Mouse (Mus musculus): ENCODE results near the gene Foxc1.
A peak's percentile ranks its signal among the peaks of the same experiment; 100 is the strongest.

Gene Foxc1

DNA sequence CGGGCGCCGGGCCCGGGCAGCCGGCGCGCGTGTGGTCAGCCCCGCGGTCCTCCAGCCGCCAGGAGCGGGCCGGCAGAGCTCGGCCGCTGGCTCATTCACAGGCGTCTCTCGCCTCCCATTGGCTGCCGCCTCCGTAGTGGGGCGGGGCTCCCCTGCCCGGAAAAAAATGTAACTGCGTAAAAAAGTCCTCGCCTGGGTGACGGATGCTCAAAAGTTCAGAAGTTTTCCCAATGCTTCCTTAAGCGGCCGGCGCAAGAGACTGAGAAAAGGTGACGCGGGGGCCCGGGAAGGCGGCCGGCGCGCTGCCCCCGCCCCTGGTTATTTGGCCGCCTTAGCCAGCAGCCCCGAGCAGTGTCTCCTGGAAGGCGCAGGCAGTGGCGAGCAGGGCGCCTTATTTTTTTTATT, at the start of gene Foxc1:
Foxc1 (plus strand) TSS at position 206 of the 405 bp plus-strand sequence.
- DNase-seq: peak; percentile 90 to 95

DNA sequence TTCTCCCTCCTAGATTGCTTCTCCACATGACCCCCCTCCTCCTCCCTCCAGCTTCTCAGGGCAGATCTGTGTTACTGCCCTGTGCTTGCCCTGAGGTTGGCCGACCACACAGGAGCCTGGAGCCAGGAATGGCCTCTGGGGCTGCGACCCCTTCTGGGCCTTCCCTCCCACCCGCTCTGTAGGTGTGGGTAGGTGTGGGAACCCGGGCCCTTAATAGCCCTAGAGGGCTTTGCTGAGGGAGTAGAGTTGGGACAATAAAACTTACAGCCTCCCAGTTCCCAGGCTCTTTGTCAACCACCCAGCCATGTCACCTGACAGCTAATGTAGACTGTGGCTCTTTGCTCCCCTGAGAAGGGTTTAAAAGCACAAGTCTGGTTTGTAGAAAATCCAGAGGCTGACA, 46.0 kb upstream of the Foxc1 start:
- DNase-seq: peak in 1 of 2 experiments; percentile 32

DNA sequence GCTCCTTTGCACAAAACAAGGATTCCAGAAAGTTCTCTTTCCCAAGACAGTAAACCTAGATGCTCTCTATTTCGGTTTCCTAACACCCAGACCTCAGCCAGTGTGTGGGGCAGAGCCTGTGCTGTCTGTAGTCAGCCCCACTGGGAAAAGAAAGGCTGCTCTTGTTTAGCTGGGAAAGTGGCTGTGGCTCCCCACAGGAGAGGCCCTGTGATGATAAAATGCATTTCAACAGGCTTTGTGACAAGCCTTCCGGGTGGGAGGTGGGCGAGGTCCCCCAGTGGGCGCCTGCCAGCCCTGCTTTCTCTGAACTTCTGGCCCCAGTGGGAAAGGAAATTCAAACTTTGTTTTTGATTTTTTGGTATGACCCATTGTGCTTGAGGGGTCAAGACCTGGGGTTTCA, 45.4 kb upstream of the Foxc1 start:
- no peak for DNase-seq

DNA sequence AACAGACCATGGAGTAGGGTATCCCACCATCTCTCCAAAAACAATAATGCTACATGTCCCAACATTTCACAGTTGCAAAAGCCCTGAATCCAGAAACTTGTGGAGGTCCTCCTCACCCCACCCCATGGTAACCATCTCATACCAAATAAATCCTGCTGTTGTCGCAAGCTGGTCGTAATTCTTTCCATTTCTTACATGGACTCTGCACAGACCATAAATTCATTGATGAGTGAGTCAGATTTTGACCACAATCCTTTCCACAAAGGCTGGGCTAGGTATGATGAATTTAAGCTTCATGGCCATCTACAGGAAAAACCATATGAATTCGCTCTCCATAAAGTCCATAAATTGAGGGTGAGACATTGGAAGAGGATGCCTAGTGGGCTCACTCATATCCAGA, 42.0 kb upstream of the Foxc1 start:
- DNase-seq: no peak

DNA sequence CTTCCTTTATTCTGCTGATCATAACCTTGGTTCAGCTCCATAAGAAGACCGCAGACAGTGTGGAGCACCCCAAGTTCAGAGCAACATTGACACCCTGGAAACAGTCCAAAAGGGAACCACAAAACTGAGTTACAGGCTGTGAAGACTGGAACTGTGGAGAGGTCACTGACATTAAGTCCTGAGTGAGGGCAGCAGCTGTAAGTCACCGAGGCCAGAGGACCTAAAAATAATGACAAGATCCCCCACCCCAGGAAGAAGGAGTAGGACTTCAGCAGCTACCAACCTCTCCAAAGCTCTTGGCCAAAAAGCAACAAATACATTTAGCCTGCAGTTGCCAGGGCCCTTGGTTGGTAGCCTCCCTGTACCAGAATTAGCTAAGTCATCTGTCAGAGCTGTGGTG, 40.9 kb upstream of the Foxc1 start:
- no peak for DNase-seq

DNA sequence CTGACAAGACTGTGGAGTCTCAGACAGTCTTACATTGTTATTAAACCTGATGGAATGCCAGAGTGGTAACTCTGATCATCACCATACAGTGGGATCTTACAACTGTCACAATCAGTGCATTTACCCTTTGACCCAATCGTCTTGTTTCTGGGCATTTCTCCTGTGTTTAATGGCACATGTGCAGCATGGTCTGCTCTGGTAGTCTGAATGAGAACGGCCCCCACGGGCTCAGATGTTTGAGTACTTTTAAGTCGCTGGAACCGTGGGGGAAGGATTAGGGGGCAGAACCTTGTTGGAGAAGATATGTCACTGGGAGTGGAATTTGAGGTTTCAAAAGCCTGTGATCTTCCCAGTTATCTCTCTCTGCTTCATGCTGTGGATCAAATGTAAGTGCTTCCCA, 33.6 kb upstream of the Foxc1 start:
- DNase-seq: no peak

DNA sequence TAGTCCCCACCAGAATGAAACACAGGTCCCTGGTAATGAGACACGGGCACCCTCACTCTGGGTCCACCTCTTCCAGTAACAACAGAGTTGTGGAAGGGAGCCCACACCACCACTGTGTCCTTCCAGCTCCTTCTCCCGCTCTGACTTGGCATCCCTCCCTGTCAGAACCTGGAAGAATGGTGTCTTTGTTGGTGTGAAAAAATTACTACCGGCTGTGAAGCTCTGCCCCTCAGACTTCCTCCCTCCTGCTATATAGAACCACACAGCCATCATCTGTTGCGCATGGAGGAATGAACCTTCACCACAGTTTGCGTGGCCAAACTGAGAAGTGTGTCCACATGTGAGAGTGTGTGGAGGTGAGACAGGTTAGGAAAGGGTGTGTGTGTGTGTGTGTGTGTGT, 30.7 kb upstream of the Foxc1 start:
- no peak for DNase-seq

DNA sequence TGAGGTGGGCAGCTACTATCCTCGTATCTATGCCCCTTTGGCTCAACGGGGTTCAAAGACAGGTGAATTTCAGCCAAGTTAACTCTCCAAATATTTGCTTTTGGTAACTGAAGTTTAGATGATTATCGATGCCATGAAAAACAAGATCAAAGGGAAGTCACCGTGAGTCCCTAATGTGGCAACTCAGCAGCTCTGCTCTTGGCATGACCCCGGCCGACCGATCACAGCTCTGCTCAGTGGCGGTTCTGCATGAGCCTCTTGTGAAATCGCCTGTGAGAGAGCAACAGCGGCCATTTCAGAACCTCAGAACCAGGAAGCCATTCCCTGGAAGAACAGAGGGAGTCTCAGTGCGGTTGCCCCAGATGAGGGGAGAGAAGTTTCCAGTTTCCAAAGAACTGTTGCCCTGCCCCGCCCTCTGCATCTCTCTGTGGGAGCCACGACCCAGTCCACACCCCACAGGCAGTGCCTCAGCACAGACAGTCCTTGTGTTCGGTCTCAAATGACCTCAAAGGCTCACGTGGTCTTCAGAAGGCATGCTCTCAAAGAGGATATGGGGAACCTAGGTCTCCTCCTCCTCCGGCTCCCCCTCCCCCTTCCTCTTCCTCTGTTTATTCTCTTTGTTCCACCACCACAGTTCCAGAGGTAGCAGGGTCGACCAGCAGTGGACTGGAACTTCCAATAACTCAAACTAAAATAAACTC, 27.0 kb upstream of the Foxc1 start:
- DNase-seq: no peak

DNA sequence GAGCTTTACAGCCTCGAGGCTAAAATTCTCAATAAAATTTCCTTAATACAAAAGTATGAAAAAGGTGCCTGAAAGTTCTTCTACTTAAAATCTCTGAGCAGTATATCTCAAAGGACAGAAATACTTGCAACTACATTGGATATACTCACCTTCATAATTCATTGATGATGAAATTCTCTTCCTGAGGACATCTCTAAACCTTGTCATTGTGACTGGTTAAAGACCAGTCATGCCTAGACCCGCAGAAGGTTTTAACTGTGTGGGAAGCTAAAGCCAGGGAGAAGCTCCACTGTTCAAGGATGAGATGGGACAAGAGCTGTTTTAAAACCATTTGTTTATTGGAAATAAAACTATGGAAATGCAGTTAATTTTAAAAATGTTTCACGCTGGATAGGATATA, 26.1 kb upstream of the Foxc1 start:
- DNase-seq: no peak

DNA sequence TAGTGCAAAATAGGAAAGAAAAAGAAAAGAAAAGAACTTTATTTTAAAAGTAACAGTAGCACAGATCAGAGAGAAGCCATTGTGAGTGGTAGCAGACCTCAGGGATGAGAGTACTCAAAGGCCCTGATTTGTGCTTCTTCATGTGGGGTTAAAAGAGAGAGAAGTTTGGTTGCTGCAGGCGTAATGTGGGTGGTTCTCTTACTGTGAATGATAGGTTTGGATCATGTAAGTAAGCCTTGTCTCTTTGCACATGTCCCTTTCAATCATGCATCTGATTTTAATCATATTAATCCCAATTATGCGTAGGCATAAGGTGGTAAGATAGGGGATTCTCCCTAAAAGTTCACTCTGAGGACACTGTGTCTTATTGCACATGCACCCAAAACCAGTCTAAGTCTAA, 24.4 kb upstream of the Foxc1 start:
- no peak for DNase-seq

DNA sequence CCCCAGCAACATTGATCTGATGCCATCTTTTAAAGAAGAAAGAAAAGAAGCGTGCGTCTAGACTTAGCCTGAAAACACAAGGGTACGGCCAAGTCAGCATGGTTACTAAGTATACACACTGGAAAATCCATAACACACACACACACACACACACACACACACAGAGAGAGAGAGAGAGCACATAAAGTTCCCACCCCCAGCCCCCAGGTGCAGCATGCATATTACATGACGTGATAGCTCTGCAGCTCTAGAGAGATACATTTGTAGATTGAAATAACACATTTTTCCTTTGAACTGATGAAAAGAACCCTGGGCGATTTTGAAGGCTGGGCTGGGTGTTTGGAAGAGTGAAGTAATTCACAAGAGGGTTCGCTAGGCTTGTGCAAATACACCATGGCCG, 21.7 kb upstream of the Foxc1 start:
- no peak for DNase-seq

DNA sequence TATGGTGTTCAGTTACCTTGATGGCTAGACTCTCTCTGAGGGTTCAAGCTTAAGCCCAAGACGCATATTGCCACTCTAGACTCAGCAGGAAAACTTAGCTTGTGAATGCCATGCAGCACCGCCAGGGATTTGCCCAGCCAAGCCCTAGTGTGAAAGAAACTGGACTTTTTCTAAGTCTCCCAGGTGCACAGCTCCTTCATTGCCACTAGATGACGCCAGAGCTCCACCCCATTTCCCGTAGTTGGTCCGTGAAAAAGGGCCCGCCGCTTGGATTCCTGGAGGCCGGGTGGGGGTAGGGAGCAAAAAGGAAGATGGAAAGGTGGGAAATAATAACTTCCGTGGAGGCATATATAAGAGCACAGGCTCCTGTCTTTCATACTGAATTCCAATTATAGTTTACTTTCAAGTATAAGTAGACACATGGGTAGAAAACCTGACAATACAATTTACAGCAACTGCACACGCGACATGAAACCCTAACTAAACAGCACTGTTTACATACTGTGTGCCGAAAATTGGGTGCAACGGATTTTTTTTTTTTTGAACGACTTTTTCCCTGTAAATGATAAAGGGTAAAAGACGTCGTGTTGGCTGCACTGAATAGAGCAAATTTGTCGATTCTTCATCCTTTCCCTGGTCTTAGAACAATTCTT, 13.8 kb upstream of the Foxc1 start:
- DNase-seq: peak; percentile 73

DNA sequence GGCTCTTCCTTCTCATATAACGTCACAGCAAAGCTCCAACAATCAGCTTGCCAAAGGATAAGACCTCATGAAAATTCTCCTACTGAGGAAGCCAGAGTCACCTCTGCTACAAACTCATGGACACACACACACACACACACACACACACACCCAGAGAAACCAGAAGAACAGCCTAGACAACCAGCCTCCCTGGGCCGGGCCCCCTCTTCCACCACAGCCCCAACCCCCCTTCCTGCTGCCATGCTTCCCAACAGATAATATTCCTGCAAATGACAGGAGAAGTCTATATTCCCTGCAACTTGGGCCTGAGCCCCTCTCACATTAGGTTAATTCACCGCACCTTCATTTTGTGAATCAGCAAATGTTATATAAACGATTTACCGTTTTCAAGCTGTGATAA, 13.3 kb upstream of the Foxc1 start:
- DNase-seq: no peak

DNA sequence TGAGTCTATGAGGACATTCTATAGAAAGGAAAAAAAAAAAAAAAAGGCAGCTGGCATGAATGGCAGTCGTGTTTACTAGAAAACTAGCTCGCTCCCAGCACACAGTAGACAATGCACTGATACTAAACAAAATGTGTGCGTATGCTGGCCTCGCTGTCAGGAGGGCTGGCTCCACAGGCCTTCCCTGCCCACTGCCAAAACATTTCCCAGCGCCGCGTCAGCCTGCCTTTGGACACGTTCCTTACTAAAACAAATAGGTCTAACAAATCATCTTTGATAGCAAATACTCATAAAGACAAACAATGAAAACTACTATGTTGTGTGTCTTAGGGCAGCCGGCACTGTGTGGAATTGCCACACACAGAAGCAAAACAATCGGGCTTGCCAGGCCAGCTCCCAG, 9.1 kb upstream of the Foxc1 start:
- DNase-seq: no peak

DNA sequence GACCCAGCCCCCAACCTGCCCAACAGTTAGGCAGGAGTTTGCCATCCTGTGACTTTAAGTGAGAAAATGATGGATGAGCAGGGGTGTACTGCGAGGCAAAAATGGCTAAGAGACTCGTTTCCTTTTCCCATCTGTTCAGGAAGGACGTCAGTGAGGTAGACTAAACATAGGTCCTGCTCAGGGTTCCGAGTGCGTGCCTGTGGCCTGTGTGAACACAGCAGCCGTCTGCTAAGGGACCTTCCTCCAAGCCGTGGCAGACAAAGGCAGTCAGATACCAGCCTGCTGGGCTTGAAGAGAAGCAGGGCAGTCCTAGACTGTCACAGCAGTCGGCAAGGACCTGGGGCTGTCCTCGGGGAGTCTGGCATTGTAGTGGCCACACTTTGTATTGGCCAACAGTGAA, 8.4 kb upstream of the Foxc1 start:
- DNase-seq: no peak

DNA sequence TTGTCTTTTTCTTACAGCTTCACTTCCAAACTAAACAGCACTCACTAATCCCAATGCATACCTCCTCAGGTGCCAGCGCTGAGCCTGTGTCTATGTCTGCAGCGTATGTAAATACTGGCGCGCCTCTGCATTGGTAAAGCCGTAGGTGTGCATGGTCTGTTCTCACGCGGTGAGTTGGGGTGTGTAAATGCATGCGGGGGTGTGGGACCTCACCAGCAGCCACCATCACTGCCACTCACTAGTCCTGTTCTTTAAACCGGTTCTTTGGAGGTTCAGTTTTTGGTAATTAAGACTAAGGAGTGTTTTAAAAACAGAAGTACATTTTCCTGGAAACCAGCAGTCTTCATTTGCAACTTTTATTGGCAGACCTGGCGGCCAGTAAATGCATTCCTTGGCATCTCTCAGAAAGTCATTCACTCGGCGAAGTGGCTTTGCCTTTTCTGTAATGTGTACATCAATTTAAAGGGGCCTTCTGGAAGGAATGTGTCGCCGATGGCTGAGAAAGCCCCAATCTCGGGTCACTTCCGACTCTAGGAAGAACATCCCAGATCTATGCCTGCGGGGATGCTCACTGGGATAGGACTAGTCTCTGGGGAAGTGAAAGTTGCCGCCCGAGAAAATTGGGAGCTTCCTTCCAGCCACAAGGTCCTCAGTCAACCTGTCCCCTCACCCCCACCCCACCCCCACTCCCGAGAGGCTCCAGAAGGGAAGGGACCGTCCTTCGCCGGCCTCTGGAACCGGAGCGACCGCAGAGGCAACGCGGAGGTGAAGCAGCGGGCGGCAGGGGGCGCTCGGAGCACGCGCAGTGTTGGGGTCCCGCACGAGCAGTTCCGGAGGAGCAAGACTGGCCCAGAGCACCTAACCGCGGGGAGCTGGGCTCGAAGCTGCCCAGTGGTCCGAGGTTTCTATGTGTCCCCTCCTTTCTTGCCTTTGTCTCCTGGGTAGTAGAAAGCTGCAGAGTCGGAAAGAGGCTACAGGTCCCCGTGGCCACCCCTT, 5.6 kb upstream of the Foxc1 start:
- DNase-seq: peak; percentile 96 to 97

DNA sequence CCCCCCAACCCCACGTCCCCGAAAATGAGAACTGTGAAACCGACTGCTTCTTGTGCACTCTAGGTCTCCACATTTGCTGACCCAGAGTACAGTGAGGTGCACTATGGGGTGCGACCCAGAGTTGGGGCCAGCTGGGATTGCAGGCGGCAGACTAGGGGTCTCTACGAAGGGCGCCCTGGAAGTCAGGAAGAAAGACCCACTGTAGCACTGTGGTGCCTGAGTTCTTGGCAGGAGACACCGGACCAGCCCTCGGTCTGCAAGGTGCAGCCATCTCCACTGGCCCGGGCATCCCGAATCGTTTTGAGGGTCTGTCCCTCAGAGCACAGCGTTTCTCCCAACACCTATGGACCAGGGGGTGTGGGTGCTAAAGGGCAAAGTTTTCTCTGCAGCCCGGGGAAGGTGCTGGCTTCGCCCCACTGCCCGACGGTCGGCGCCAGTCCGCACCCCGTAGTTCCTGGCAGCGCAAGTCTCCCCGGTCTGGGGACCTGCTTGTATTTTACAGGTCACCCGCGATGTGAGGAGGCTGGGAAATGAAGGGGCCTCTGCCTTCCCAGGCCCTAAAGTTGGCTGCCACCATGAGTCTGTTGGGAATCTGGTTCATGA, 4.6 kb upstream of the Foxc1 start:
- peak in 1 of 2 experiments; percentile 40 for DNase-seq

DNA sequence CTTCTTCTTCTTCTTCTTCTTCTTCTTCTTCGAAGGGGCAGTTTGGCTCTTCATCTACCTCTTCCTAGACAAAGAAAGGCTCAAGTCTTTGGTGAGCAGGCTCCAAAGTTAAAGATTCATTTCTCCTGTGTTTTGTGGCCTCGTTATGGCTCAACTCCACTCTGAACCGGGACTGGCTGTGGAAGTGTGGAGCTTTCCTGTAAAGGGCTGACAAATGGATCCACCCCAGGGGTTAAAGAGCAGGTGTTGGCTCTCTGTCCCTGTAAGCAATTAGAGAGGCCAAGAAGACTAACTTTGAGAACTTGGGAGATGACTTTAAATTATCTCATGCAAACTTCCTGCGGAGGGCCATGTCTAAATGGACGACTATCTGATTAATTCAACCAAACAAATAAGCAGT, 4.0 kb upstream of the Foxc1 start:
- no peak for DNase-seq

DNA sequence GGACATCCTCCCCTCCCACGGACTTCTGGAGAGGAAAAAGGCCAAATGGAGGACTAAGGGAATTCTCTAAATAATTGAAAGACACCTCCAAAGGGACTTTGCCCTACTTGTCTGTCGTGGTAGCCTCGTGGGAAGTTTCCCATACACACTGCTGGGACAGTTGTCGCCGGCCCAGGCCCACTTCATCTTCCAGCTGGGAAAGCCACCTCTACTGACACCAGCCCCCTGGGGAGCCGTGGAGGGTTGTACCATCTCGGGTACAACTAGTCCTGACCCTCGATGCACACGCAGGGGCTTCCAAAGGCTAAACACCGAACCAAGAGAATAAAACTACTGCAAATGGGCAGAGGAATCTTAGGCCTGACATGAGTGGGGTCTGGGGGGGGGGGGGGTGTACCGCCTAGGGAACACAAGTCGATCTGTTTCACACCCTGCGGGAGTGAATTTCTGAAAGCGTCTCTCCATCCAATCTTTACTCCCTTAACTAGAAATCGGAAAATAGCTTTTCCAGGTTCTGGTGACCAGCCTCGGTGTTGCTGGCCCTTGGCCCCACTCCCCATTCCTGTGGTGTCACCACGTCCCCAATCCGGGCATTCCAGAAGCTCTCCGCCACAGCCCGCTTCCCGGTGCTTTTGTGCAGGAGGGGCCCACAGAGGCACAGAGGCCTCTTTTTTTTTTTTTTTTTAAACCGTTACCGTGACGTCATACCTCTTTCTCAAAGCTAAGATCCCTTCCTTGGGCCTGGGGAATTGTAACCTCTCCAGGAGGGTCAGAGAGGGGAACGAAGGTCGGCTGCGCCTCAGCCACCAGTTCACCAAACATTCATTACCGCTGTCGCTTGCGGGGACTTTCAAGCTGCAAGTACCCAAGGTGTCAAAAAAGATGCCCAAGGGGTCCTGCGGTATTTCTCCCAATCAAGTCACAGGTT, 3.0 kb upstream of the Foxc1 start:
- peak in 1 of 2 experiments; percentile 31 for DNase-seq

DNA sequence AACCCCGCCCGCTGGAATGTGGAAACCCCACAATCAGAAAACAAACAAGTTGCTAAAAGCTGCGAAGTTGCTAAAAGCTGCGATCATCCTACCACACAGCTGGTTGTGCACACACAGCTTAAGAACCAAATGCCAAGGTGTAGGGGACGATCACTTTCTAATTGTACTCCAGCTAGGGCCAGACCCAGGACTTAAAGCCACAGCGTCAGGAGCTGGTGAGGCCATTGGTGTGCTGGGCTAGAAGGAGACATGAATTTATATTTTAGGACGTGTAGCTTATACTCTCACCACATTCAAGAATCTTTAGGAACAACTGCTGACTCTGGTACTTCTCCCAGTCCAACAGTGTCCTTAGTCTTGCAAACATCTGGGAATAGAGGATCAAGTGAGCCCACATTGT, 1.9 kb upstream of the Foxc1 start:
- peak in 1 of 2 experiments; percentile 23 for DNase-seq

DNA sequence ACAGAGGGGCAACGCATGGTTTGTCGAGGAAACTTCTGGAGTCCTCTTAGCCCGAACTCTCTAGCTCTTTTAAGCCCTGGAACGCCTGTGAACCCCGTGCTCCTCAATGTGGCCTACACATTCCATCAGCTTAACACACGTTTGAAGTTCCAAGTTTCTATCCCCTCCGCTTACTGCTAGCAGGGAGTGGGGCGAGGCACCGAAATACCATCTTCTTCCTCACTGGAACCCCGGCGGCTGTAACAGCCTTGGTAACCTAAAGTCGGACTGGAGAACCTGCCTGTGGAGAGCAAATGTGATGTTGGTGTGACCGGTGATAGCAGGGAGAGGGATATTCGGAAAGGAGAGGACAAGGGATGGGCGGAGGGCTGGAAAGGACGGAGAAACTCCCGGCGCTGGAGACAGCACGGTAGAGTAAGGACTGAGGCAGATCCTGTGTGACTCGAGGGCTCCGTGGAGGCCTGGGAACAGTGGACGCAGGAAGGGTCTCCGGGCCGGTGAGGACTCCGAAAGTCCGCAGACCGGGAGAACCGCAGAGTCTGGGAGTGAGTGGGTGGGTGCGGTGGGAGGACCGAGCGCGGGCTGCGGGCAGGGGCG, 504 bp upstream of the Foxc1 start:
- DNase-seq: no peak

Measured in kidney, postnatal 4 days (tissue).